Mouse (Mus musculus): ENCODE data around the gene Sox21. TPM values are rescaled to one million over a fixed set of nuclear protein-coding genes. Genes with fewer than 3 reads are reported as not detected.

Gene Sox21
- polyA plus RNA-seq (2015; fragmentation: Nextera tagmentation; extraction: Ambion mirVana) = 0.32 and 0.56 TPM in 2 replicates

DNA sequence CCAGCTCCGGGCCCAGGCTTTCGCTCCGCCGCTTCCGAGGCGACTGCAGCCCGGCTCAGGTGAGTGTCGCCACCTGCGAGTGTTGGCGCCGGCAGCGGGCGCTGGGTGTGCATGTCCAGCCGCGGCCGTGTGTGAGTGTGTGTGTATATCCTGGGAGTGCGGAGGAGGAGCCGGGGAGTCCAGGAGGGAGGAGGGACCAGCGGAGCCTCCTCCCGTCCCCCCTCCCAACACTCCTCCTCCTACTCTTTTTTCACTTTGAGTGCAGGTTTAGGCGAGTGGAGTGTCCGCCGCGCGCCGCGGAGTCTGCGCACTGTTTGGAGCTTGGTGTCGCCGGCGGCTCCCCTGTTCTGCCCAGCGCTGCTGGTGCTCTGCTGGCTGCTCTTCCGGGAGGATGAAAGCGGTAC lies at the start of gene Sox21:
Gene Sox21, minus strand, starts transcription at position 145 of the 404 bp plus-strand sequence.
- 0% methylated on average over 34 of the region's 34 CpGs for WGBS
- peak; percentile 59; the same call in 1 of the 2 replicates for ATAC-seq (ENCODE audit: insufficient number of reproducible peaks, low FRiP score, low TSS enrichment, low read depth)
- Histone ChIP-seq H3K36me3 (no peaks in the 10 kb centered on the region), H3K27ac (0 out of 2 replicates have a peak within 1 kb of the TSS, but pooled peaks have one; percentile 4), H3K4me1 (peaks cover 35% of the 10 kb centered on the region), H3K9ac (peak within 1 kb of the TSS; percentile 20; the same call in 1 of the 2 replicates), H3K27me3 (peaks cover 80% of the 10 kb centered on the region), H3K9me3 (no peaks in the 10 kb centered on the region), H3K4me2 (peak within 1 kb of the TSS; percentile 96), H3K4me3 (peak within 1 kb of the TSS; percentile 54)

DNA sequence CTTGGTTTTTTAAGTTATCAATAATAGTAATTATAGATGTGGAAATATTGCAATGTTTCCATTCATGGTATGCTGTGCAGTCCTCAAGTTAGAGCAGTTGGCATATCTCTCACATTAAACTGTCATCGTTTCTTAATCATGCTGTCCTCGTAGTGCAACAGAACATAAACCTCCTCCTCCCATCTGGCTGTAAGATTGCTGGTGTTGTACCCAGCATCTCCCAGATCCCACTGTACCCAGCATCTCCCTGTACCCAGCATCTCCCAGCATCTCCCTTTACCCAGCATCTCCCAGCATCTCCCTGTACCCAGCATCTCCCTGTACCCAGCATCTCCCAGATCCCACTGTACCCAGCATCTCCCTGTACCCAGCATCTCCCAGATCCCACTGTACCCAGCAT lies 49.3 kb upstream of the Sox21 start:
- Histone ChIP-seq H3K9ac (no peak overlapping the region), H3K4me3 (no peak overlapping the region), H3K27me3 (no peaks in the 10 kb centered on the region), H3K9me3 (no peaks in the 10 kb centered on the region), H3K27ac (no peak overlapping the region), H3K36me3 (no peaks in the 10 kb centered on the region), H3K4me1 (peaks cover 6% of the 10 kb centered on the region; the same call in 1 of the 2 replicates), H3K4me2 (no peak overlapping the region)
- whole genome bisulfite sequencing = 83% methylated on average over 2 of the region's 2 CpGs
- no peak for ATAC-seq (ENCODE audit: insufficient number of reproducible peaks, low FRiP score, low TSS enrichment, low read depth)

DNA sequence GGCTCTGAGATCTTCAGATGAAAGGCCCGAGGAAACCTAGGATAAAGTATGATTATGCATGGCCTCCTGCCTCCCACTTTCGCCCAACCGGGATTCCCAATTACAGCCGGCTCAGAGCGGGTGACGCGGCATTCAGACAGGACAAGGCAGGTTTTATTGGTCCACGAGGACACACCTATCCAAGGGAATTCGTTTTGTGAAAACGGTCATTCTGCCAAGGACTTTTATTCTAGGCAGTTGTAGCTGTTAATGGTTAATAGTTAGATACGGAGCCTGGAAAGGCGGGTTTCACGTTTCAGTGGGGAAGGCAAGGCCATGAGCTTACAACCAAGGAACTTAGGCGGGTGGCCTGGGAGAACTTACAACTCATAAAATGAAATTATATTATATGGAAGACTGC lies 46.1 kb upstream of the Sox21 start:
- peaks cover 6% of the 10 kb centered on the region; the same call in 1 of the 2 replicates for H3K4me1 ChIP-seq

DNA sequence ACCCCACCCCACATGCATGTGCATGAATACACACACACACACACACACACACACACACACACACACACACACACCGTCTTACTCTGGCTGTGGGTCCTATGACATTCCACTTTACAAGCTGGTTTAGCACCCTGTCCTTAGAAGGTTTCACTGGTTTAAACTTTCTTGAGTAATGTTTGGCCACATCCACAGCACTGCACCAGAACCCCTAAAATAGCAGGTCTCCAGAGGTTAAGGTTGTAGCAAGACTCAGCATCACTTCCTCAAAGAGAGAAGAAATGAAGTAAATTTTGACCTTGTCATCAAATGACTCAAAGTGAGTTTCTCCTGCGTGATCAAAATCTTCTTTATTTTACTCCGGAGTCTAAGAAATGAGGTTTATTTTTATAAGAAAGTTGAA lies 45.4 kb upstream of the Sox21 start:
- ATAC-seq (ENCODE audit: insufficient number of reproducible peaks, low FRiP score, low TSS enrichment, low read depth) = no peak
- H3K9ac ChIP-seq = no peak overlapping the region
- no peak overlapping the region for H3K4me3 ChIP-seq
- WGBS = 76% methylated on average over 3 of the region's 3 CpGs
- H3K27me3 ChIP-seq = no peaks in the 10 kb centered on the region
- H3K4me2 ChIP-seq = no peak overlapping the region
- H3K27ac ChIP-seq = no peak overlapping the region
- H3K9me3 ChIP-seq = peaks cover 3% of the 10 kb centered on the region; the same call in 1 of the 2 replicates
- H3K4me1 ChIP-seq = peaks cover 6% of the 10 kb centered on the region; the same call in 1 of the 2 replicates
- no peaks in the 10 kb centered on the region for H3K36me3 ChIP-seq

More for the DNA sequence above, 46.1 kb upstream of the Sox21 start:
- Histone ChIP-seq H3K9me3 (peaks cover 3% of the 10 kb centered on the region; the same call in 1 of the 2 replicates), H3K36me3 (no peaks in the 10 kb centered on the region), H3K4me3 (no peak overlapping the region), H3K27ac (no peak overlapping the region), H3K27me3 (no peaks in the 10 kb centered on the region), H3K9ac (no peak overlapping the region), H3K4me2 (no peak overlapping the region)
- 27% methylated on average over 14 of the region's 14 CpGs for WGBS
- ATAC-seq (ENCODE audit: insufficient number of reproducible peaks, low FRiP score, low TSS enrichment, low read depth) = no peak

- H3K4me1 ChIP-seq = peaks cover 3% of the 10 kb centered on the region; the same call in 1 of the 2 replicates
- H3K4me2 ChIP-seq = no peak overlapping the region
- no peaks in the 10 kb centered on the region for H3K36me3 ChIP-seq
- H3K9me3 ChIP-seq = peaks cover 3% of the 10 kb centered on the region; the same call in 1 of the 2 replicates
- no peak overlapping the region for H3K27ac ChIP-seq
- no peak overlapping the region for H3K4me3 ChIP-seq
- H3K27me3 ChIP-seq = no peaks in the 10 kb centered on the region
- H3K9ac ChIP-seq = no peak overlapping the region
- no peak for ATAC-seq (ENCODE audit: insufficient number of reproducible peaks, low FRiP score, low TSS enrichment, low read depth)
- WGBS = 76% methylated on average over 7 of the region's 7 CpGs
These were observed 41.1 kb upstream of the Sox21 start for GRCm38 (mm10) chr14:118277704-118278498.

- Histone ChIP-seq H3K9ac (no peak overlapping the region), H3K4me2 (no peak overlapping the region), H3K4me1 (no peaks in the 10 kb centered on the region), H3K36me3 (no peaks in the 10 kb centered on the region), H3K9me3 (no peaks in the 10 kb centered on the region), H3K4me3 (no peak overlapping the region), H3K27ac (no peak overlapping the region), H3K27me3 (no peaks in the 10 kb centered on the region)
- no peak for ATAC-seq (ENCODE audit: insufficient number of reproducible peaks, low FRiP score, low TSS enrichment, low read depth)
- 78% methylated on average over 6 of the region's 6 CpGs for WGBS
These were observed 36.0 kb upstream of the Sox21 start for GRCm38 (mm10) chr14:118272594-118273555.

DNA sequence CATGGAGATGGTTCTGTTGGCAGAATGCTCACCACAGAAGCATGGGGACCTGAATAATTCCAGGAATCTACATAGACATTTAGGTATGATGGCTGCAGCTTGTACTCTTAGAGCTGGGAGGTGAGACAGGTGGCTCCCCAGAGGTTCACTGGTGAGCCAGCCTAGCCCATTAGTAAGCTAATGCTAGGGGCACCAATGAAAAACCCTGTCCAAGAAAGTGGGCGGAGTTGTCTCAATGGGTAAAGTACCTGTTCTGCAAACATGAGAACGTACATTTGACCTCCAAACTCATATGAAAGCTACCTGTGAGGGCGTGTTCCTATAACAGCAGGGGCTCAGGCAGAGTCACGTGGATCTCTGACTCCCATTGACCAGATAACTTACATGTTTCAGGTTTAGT lies 32.0 kb upstream of the Sox21 start:
- no peaks in the 10 kb centered on the region for H3K27me3 ChIP-seq
- H3K27ac ChIP-seq = no peak overlapping the region
- no peak for ATAC-seq (ENCODE audit: insufficient number of reproducible peaks, low FRiP score, low TSS enrichment, low read depth)
- H3K9ac ChIP-seq = no peak overlapping the region
- no peaks in the 10 kb centered on the region for H3K9me3 ChIP-seq
- 78% methylated on average over 4 of the region's 4 CpGs for WGBS
- no peaks in the 10 kb centered on the region for H3K36me3 ChIP-seq
- no peak overlapping the region for H3K4me3 ChIP-seq
- no peak overlapping the region for H3K4me2 ChIP-seq
- H3K4me1 ChIP-seq = no peaks in the 10 kb centered on the region

- no peak within 1 kb of the TSS for H3K9ac ChIP-seq
- no peaks in the 10 kb centered on the region for H3K36me3 ChIP-seq
- no peaks in the 10 kb centered on the region for H3K4me1 ChIP-seq
- no peaks in the 10 kb centered on the region for H3K9me3 ChIP-seq
- H3K4me3 ChIP-seq = no peak within 1 kb of the TSS
- H3K27me3 ChIP-seq = no peaks in the 10 kb centered on the region
- ATAC-seq (ENCODE audit: insufficient number of reproducible peaks, low FRiP score, low TSS enrichment, low read depth) = no peak
- no peak within 1 kb of the TSS for H3K4me2 ChIP-seq
- no peak within 1 kb of the TSS for H3K27ac ChIP-seq
- 89% methylated on average over 2 of the region's 2 CpGs for WGBS
These were observed 29.8 kb upstream of the Sox21 start, which contains the start of gene Gm9376 for GRCm38 (mm10) chr14:118266660-118267059. Gm9376 (plus strand) TSS chr14:118266960.

DNA sequence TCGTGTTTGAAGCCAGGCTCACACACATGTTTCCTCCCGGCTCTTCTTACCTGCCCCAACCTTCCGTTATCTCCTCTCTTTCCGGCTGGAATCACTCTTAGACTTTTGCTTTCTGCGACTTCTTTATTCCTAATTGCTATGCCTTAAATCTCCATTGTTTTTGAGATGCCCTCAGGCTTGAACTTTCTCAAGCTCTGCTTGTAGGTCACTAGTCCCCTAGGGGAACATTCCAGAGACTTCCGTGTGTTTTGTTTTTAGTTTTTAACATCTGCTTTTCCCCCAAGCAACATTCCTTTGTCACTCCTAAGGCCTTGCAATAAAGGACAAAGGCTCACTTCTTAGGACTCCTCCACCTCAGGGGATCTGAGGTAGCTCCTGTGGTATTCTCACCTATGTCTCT lies 16.6 kb upstream of the Sox21 start:
- no peaks in the 10 kb centered on the region for H3K9me3 ChIP-seq
- 75% methylated on average over 6 of the region's 6 CpGs for WGBS
- no peak for ATAC-seq (ENCODE audit: insufficient number of reproducible peaks, low FRiP score, low TSS enrichment, low read depth)
- no peak overlapping the region for H3K4me2 ChIP-seq
- no peak overlapping the region for H3K4me3 ChIP-seq
- no peaks in the 10 kb centered on the region for H3K36me3 ChIP-seq
- H3K4me1 ChIP-seq = no peaks in the 10 kb centered on the region
- H3K9ac ChIP-seq = no peak overlapping the region
- no peak overlapping the region for H3K27ac ChIP-seq
- H3K27me3 ChIP-seq = no peaks in the 10 kb centered on the region

GRCm38 (mm10) chr14:118241416-118241815 lies 4.6 kb upstream of the Sox21 start:
- Histone ChIP-seq H3K27me3 (peaks cover 43% of the 10 kb centered on the region), H3K27ac (no peak overlapping the region), H3K9ac (no peak overlapping the region), H3K9me3 (peaks cover 7% of the 10 kb centered on the region), H3K4me3 (no peak overlapping the region), H3K36me3 (no peaks in the 10 kb centered on the region), H3K4me2 (no peak overlapping the region), H3K4me1 (peaks cover 10% of the 10 kb centered on the region)
- ATAC-seq (ENCODE audit: insufficient number of reproducible peaks, low FRiP score, low TSS enrichment, low read depth) = no peak
- 76% methylated on average over 2 of the region's 2 CpGs for WGBS

GRCm38 (mm10) chr14:118239351-118239750 lies 2.5 kb upstream of the Sox21 start:
- Histone ChIP-seq H3K4me1 (peaks cover 31% of the 10 kb centered on the region), H3K36me3 (no peaks in the 10 kb centered on the region), H3K27me3 (peaks cover 63% of the 10 kb centered on the region), H3K9ac (no peak overlapping the region), H3K9me3 (peaks cover 7% of the 10 kb centered on the region), H3K4me2 (no peak overlapping the region), H3K4me3 (no peak overlapping the region), H3K27ac (no peak overlapping the region)
- no peak for ATAC-seq (ENCODE audit: insufficient number of reproducible peaks, low FRiP score, low TSS enrichment, low read depth)
- 8% methylated on average over 8 of the region's 8 CpGs for WGBS

All from limb, embryonic 15.5 days (tissue).